Mouse (Mus musculus) liver, adult 2 months (tissue): ENCODE results near the gene Spata18. TPM values are rescaled to one million over a fixed set of nuclear protein-coding genes. Genes with fewer than 3 reads are reported as not detected.
A peak's percentile ranks its signal among the peaks of the same experiment; 100 is the strongest.

ENCODE experiments used
- DNase-seq: peaks from one replicate; pipeline ENCODE4 v3.0.0-alpha.2; 2011; ENCODE audit warnings: low read depth, low spot score; ENCODE audit errors: extremely low read depth
- H3K27ac ChIP-seq: fragments of 200-500 bp; replicated peaks from 2 replicates; pipeline ENCODE4 v1.5.1; 2012; ENCODE audit warnings: low read depth, mild to moderate bottlenecking, control low read depth, inconsistent platforms, low read length; ENCODE audit not compliant: insufficient read depth
- H3K27me3 ChIP-seq: fragments of 200-500 bp; 2 replicates; pipeline ENCODE4 v1.6.1; 2012; ENCODE audit warnings: mild to moderate bottlenecking, moderate library complexity, low read length, inconsistent platforms; ENCODE audit not compliant: control insufficient read depth, insufficient read depth
- H3K36me3 ChIP-seq: fragments of 200-500 bp; 2 replicates; pipeline ENCODE4 v1.6.1; 2012; ENCODE audit warnings: low read length, inconsistent platforms; ENCODE audit not compliant: control insufficient read depth, insufficient read depth
- H3K4me1 ChIP-seq: fragments of 200-500 bp; 2 replicates; pipeline ENCODE4 v1.6.1; 2011; ENCODE audit warnings: low read length; ENCODE audit not compliant: control insufficient read depth, insufficient read depth
- H3K4me3 ChIP-seq: fragments of 200-500 bp; 2 replicates; pipeline ENCODE4 v1.5.1; 2011; ENCODE audit warnings: low read depth, mild to moderate bottlenecking, control low read depth, low read length, moderate library complexity; ENCODE audit not compliant: insufficient read depth
- H3K79me2 ChIP-seq: fragments of 200-500 bp; 2 replicates; pipeline ENCODE4 v1.6.1; 2012; ENCODE audit warnings: inconsistent platforms, mild to moderate bottlenecking, low read length, moderate library complexity; ENCODE audit not compliant: control insufficient read depth, insufficient read depth
- H3K9ac ChIP-seq: fragments of 200-500 bp; 2 replicates; pipeline ENCODE4 v1.6.1; 2012; ENCODE audit warnings: low read depth, mild to moderate bottlenecking, control low read depth, inconsistent platforms, low read length
- CTCF ChIP-seq: fragments of 200-500 bp; IDR thresholded peaks from 2 replicates; pipeline ENCODE4 v1.5.1; 2011; ENCODE audit warnings: low read depth, low read length, control low read depth
- POLR2A ChIP-seq: fragments of 200-500 bp; IDR thresholded peaks from 2 replicates; pipeline ENCODE4 v1.6.1; 2011; ENCODE audit warnings: low read length, control low read depth; ENCODE audit not compliant: insufficient read depth; ENCODE audit errors: extremely low read depth
- WGBS: fragments of 180-500 bp; shearing (Covaris S2); methylation state at CpG from one replicate; pipeline ENCODE4 v1.1.7; 2018; 5-methylcytosine and 5-hydroxymethylcytosine counted together
- polyA plus RNA-seq: library from polyadenylated mRNA; depleted of rRNA; stranded (reverse); fragments of >200 nt; gene quantifications from 2 replicates; pipeline ENCODE4 v1.2.3, GENCODE M21; 2012; rRNA removed
- total RNA-seq: library from RNA; depleted of rRNA; stranded (reverse); fragments of >200 nt; gene quantifications from 2 replicates; pipeline ENCODE4 v1.2.3, GENCODE M21; 2014; rRNA removed

Gene Spata18
- total RNA-seq: not detected in 2 replicates
- not detected in 2 replicates for polyA plus RNA-seq

DNA sequence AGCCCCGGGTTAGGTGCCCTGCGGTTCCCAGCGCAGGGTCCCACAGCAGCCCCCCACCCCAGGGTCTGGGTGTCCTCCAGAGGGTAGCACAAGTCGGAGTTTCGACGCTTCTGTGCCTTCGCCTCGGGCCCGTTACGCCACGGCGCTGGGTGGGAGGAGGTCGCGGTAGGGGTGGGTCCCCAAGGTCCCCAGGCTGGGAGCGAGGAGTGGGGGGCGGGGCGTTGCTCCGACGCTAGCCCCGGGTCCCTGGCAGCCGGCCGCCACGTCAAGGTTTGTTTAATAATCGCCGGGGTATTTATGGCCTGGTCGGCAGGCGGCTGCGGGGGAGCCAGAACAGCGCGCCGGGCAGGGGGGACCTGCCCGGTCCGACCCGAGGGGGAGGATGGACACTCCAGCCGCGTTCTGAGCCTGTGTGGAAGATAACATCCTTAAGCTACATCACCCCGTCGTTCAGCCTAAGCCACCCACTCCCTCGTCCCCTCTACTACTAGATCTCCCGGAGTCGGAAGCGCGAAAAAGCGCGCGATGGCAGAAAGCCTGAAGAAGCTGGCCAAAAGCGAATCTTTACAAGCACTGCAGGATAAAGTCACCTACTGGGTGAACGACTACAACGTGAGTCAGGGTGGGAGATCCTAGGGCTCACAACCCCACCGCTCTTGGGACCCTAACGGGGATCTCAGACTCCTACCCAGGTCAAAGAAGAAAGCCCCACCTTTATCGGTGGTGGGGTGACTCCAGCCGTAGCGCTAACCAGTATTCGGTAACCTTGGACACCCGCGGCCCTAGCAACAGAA, at the start of gene Spata18:
Gene Spata18 (plus strand): TSS at position 319 of the 794 bp plus-strand sequence.
- peak within 1 kb of the TSS; percentile 57 for H3K4me3 ChIP-seq
- WGBS: 1% methylated on average over 57 of the region's 57 CpGs
- H3K9ac ChIP-seq: peak within 1 kb of the TSS; percentile 2; the same call in 1 of the 2 replicates
- H3K4me1 ChIP-seq: peaks cover 6% of the 10 kb centered on the region
- H3K27ac ChIP-seq: no peak within 1 kb of the TSS
- H3K79me2 ChIP-seq: no peaks in the 10 kb centered on the region
- TF ChIP-seq POLR2A (no peak), CTCF (no peak)
- no peaks in the 10 kb centered on the region for H3K36me3 ChIP-seq
- DNase-seq: no peak
- H3K27me3 ChIP-seq: peaks cover 16% of the 10 kb centered on the region

DNA sequence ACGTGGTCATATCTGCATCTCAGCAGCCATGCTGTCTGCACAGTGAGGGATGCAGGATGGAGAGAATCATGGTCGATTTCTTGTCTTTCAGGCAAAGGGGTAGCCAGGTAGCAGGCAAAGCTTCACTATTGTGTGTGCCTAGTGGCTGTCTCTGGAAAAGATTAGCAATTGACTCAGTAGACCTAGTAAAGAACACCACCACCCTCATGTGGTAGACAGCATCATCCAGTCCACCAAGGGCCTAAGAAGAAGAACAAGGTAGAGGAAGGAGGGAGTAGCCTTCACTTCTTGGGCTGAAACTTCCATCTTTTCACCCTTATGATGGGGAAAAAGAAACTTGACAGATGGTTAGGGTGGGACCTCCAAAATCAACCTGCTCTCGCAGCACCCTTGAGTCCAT, 48.3 kb upstream of the Spata18 start:
- H3K36me3 ChIP-seq: no peaks in the 10 kb centered on the region
- DNase-seq: no peak
- H3K27me3 ChIP-seq: no peaks in the 10 kb centered on the region
- no peaks in the 10 kb centered on the region for H3K79me2 ChIP-seq
- 68% methylated on average over 3 of the region's 3 CpGs for WGBS
- TF ChIP-seq CTCF: no peak
- TF ChIP-seq POLR2A: no peak
- H3K4me3 ChIP-seq: no peak overlapping the region
- no peak overlapping the region for H3K27ac ChIP-seq
- H3K4me1 ChIP-seq: no peaks in the 10 kb centered on the region
- H3K9ac ChIP-seq: no peak overlapping the region

DNA sequence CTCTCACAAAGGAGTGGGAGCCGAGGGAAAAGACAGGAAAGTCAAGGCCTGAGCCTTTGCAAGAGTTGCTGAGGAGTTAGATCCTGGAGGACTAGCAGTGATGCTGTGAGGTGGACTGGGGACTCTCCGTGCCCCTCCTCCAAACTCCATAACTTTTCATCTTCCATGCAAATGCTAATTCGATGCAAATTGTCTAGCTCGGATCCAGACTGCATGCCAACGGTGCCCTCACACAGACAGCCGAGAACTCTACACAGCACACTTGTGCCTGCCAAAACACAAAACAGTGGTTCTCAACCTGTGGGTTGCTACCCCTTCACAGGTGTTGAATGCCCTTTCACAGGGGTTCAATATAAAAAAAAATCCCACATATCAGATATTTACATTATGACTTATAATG, 46.6 kb upstream of the Spata18 start:
- Histone ChIP-seq H3K27ac (no peak overlapping the region), H3K27me3 (no peaks in the 10 kb centered on the region), H3K4me3 (no peak overlapping the region), H3K4me1 (no peaks in the 10 kb centered on the region), H3K36me3 (no peaks in the 10 kb centered on the region), H3K9ac (no peak overlapping the region), H3K79me2 (no peaks in the 10 kb centered on the region)
- WGBS: 86% methylated on average over 6 of the region's 6 CpGs
- no peak for DNase-seq
- TF ChIP-seq CTCF (no peak), POLR2A (no peak)

DNA sequence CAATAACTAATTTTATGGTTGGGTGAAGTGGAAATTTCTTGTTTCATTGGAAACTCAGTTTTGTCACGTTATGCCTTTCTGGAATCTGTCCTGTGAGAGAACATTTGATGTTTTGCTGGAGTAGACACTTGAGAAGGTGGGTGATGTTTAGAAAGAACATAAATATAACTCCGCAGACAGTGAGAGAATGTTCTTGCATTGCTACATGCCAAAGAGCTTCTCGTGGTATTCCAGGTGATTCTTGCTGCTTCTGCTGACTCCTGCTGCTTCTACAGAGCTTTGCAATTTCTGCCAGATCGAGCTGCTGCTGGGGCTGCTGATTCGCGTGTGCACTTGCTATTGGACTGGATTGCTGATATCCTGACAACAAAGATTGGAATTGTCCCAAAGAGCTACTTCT, 46.2 kb upstream of the Spata18 start:
- Histone ChIP-seq H3K79me2 (no peaks in the 10 kb centered on the region), H3K27me3 (no peaks in the 10 kb centered on the region), H3K4me3 (no peak overlapping the region), H3K27ac (no peak overlapping the region), H3K36me3 (no peaks in the 10 kb centered on the region), H3K9ac (no peak overlapping the region), H3K4me1 (no peaks in the 10 kb centered on the region)
- no peak for DNase-seq
- 87% methylated on average over 6 of the region's 6 CpGs for WGBS
- no peak for TF ChIP-seq CTCF
- no peak for TF ChIP-seq POLR2A

DNA sequence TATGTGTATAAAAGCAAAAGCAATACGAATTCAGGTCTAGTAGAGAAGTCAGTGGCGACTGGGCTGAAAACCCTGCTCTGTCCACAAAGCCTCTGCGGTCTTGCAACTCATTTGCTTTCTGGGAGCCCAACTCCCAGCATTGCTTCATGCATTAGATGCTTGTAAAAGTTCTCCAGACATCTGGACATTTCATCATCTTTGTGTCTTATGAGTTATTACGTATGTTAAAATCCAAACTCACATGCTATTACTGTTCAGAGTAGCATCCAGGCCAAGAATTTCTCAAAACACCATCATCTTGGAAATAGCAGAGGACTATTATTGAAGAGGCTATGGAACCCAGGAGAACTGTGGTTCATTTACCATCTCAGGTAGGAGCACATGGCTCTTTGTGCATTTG, 40.1 kb upstream of the Spata18 start:
- TF ChIP-seq POLR2A: no peak
- TF ChIP-seq CTCF: no peak
- H3K9ac ChIP-seq: no peak overlapping the region
- H3K36me3 ChIP-seq: no peaks in the 10 kb centered on the region
- H3K4me3 ChIP-seq: no peak overlapping the region
- no peak overlapping the region for H3K27ac ChIP-seq
- H3K4me1 ChIP-seq: no peaks in the 10 kb centered on the region
- H3K79me2 ChIP-seq: no peaks in the 10 kb centered on the region
- H3K27me3 ChIP-seq: no peaks in the 10 kb centered on the region; the same call in 1 of the 2 replicates
- 93% methylated on average over 4 of the region's 4 CpGs for whole genome bisulfite sequencing
- DNase-seq: no peak

DNA sequence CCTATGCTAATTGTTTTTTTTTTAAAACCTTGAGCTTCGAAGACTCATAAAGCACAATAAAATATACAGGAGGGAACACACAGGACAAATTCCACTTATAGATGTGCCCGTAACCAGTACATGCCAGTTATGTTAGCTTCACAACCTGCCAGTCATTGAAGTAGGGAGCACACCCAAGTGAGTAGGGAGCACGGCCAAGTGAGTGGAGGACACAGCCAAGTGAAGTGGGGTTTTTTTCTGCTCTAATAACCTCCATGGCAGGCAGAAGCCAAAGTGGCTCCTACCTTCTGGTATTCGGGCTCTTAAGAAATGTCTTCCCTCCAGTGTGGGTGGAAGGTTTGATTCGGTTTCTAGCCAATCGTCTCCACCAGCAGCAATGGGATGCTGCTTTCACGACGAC, 37.9 kb upstream of the Spata18 start:
- no peak overlapping the region for H3K4me3 ChIP-seq
- H3K4me1 ChIP-seq: no peaks in the 10 kb centered on the region
- H3K27me3 ChIP-seq: no peaks in the 10 kb centered on the region; the same call in 1 of the 2 replicates
- H3K79me2 ChIP-seq: no peaks in the 10 kb centered on the region
- no peak overlapping the region for H3K9ac ChIP-seq
- no peaks in the 10 kb centered on the region for H3K36me3 ChIP-seq
- DNase-seq: no peak
- H3K27ac ChIP-seq: no peak overlapping the region
- 88% methylated on average over 8 of the region's 8 CpGs for WGBS
- TF ChIP-seq POLR2A: no peak
- no peak for TF ChIP-seq CTCF
